Mouse (Mus musculus) hindbrain, embryonic 16.5 days (tissue): Measurements from ENCODE around the gene Rcc1l. TPM values are rescaled to one million over a fixed set of nuclear protein-coding genes. Genes with fewer than 3 reads are reported as not detected.

ENCODE experiments used
- ATAC-seq: fragments of 200-750 bp; cut with Nextera tagmentation; 2 replicates; pipeline ENCODE4 v1.8.0; 2017; ENCODE audit warnings: moderate TSS enrichment, moderate library complexity
- H3K27ac ChIP-seq: fragments of 300-500 bp; sonication (generic); 2 replicates; pipeline ENCODE4 v1.5.1; 2014; ENCODE audit warnings: low read depth, mild to moderate bottlenecking, control low read depth, low read length, moderate library complexity
- H3K27me3 ChIP-seq: fragments of 300-500 bp; sonication (generic); replicated peaks from 2 replicates; pipeline ENCODE4 v1.6.1; 2014; ENCODE audit warnings: low read length; ENCODE audit not compliant: control insufficient read depth, insufficient read depth
- H3K36me3 ChIP-seq: fragments of 300-500 bp; sonication (generic); 2 replicates; pipeline ENCODE4 v1.6.1; 2014; ENCODE audit warnings: mild to moderate bottlenecking, low read length, moderate library complexity, mixed read lengths; ENCODE audit not compliant: control insufficient read depth, insufficient read depth
- H3K4me1 ChIP-seq: fragments of 300-500 bp; sonication (generic); 2 replicates; pipeline ENCODE4 v1.6.1; 2014; ENCODE audit warnings: low read depth, low read length; ENCODE audit not compliant: control insufficient read depth, insufficient read depth
- H3K4me2 ChIP-seq: fragments of 300-500 bp; sonication (generic); 2 replicates; pipeline ENCODE4 v1.6.1; 2014; ENCODE audit warnings: mild to moderate bottlenecking, low read length, control low read depth, moderate library complexity
- H3K4me3 ChIP-seq: fragments of 300-500 bp; sonication (generic); 2 replicates; pipeline ENCODE4 v1.5.1; 2014; ENCODE audit warnings: mild to moderate bottlenecking, low read length, control low read depth, moderate library complexity
- H3K9ac ChIP-seq: fragments of 300-500 bp; sonication (generic); 2 replicates; pipeline ENCODE4 v1.6.1; 2014; ENCODE audit warnings: low read depth, mild to moderate bottlenecking, control low read depth, low read length, moderate library complexity
- H3K9me3 ChIP-seq: fragments of 300-500 bp; sonication (generic); 2 replicates; pipeline ENCODE4 v1.6.1; 2014; ENCODE audit warnings: mild to moderate bottlenecking, low read length, moderate library complexity; ENCODE audit not compliant: control insufficient read depth
- WGBS: fragments of 180-500 bp; shearing (Covaris S2); extraction: QIAGEN DNeasy Blood & Tissue Kit; methylation state at CpG from one replicate; pipeline ENCODE4 v1.1.7; 2014; 5-methylcytosine and 5-hydroxymethylcytosine counted together
- polyA plus RNA-seq: library from polyadenylated mRNA; unstranded; fragments of >200 nt; fragmentation: Nextera tagmentation; extraction: Ambion mirVana; gene quantifications from 2 replicates; pipeline ENCODE4 v1.2.1, GENCODE M21; 2015

The Rcc1l gene
- 21.3 TPM in 2 replicates for polyA plus RNA-seq

DNA sequence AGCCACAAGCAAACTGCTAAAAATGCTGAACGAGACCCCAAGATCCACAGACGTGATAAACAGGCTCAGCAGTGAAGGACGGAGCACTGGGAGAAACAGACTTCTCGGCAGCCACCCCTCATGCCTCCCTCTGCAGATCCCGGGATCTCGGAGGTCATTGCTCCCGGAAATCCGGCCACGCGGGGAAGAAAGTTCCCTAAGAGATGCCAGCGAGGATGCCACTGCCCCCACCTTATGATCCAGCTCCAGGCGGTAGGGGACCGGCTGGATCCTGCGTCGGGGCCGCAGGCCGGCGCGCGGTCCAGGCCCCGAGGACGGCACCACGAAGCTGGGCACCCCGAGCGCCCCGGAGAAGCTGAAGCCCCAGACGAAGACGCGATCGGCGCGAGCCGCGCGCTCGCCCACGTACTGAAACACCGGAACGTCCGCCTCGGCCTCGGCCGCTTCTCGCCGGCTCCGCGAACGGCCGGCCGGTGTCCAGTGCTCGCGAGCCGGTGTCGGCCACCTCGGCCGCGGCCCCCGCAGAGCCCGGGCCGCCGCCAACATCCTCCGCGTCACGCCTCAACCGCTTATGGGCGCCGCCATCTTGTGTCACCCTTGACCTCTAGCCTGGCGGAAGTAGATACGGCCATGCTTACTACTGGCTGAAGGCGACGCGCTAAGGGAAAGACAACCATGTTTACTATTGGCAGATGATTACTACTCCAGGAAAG lies at the start of gene Rcc1l:
Rcc1l (minus strand) TSS at position 606 of the 713 bp plus-strand sequence.
- peak within 1 kb of the TSS; percentile 83 for H3K27ac ChIP-seq
- H3K36me3 ChIP-seq: 0 out of 2 replicates have a peak, but pooled peaks cover 2% of the 10 kb centered on the region
- no peaks in the 10 kb centered on the region for H3K27me3 ChIP-seq
- WGBS: under 1% methylated on average over 59 of the region's 72 CpGs
- H3K4me3 ChIP-seq: peak within 1 kb of the TSS; percentile 98
- peak within 1 kb of the TSS; percentile 70 for H3K4me2 ChIP-seq
- peak; percentile 88 for ATAC-seq
- no peaks in the 10 kb centered on the region for H3K9me3 ChIP-seq
- peaks cover 6% of the 10 kb centered on the region for H3K4me1 ChIP-seq
- H3K9ac ChIP-seq: peak within 1 kb of the TSS; percentile 75

DNA sequence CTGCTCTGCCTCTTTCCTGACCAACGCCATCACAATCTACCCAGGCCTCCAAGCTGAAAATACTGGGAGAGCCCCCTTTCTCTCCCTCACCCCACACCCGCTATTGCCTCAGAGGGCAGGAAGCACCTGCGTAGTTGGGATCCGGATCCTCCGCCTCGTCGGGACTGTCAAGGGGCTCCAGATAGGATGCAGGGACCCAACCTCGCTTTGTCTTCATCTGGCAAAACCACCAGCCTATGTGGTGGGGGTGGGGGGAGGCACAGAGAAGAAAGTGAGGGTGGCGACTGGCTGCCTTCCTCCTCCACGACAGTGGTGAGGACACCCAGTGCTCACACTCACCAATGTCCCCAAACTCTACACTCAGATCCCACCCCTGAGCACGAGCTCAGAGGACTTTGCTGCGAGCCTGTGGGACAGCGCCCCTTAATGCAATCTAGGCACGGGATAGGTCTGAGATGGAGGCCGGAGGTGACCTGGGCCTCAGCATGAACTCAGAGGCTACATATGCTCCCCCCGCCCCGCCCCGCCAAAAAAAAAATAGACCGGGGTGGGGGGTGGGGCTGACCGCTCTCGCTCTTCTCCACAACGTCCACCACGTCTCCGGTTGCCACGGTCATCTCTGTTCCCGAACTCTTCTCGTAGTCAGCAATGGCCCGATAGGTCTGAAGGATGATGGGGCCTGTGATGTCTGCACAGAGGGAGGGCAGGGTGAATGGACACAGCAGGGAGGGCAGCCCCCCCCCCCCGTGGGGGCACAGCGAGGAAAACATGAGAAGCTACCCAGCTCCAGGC lies 48.7 kb upstream of the Rcc1l start:
- no peak overlapping the region for H3K9ac ChIP-seq
- no peaks in the 10 kb centered on the region for H3K36me3 ChIP-seq
- H3K27ac ChIP-seq: no peak overlapping the region
- ATAC-seq: no peak
- no peaks in the 10 kb centered on the region for H3K9me3 ChIP-seq
- H3K27me3 ChIP-seq: peaks cover 4% of the 10 kb centered on the region
- WGBS: 80% methylated on average over 30 of the region's 30 CpGs
- H3K4me2 ChIP-seq: no peak overlapping the region
- H3K4me1 ChIP-seq: peaks cover 7% of the 10 kb centered on the region
- H3K4me3 ChIP-seq: no peak overlapping the region

DNA sequence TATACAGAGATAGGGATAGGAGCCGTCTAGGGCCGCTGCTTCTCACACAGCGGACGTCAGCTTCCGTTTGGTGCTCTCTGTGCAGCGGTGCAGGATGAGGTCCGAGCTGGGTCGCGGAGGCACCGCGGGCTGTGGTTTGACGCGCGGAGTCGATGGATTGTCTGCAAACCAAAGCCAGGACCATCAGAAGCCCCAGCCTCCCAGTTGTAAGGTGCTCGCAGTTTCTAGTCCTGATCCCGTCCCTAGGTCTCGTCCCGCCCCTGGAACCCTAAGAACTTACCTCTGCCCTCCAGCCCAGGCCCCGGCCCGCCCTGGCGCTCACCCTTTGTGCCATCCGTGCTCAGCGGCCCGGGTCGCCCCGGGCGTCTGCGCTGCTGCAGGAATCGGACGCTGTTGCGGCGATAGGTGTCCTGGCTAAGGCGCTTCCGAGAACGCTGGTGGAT lies 45.2 kb upstream of the Rcc1l start:
- H3K9me3 ChIP-seq: peaks cover 1% of the 10 kb centered on the region; the same call in 1 of the 2 replicates
- H3K36me3 ChIP-seq: peaks cover 6% of the 10 kb centered on the region; the same call in 1 of the 2 replicates
- peaks cover 7% of the 10 kb centered on the region for H3K4me1 ChIP-seq
- H3K9ac ChIP-seq: peak overlapping the region; percentile 64
- no peak; the same call in 1 of the 2 replicates for ATAC-seq
- H3K4me2 ChIP-seq: peak overlapping the region; percentile 69
- H3K27ac ChIP-seq: no peak overlapping the region
- peaks cover 4% of the 10 kb centered on the region for H3K27me3 ChIP-seq
- peak overlapping the region; percentile 35 for H3K4me3 ChIP-seq
- 4% methylated on average over 36 of the region's 36 CpGs for whole genome bisulfite sequencing

DNA sequence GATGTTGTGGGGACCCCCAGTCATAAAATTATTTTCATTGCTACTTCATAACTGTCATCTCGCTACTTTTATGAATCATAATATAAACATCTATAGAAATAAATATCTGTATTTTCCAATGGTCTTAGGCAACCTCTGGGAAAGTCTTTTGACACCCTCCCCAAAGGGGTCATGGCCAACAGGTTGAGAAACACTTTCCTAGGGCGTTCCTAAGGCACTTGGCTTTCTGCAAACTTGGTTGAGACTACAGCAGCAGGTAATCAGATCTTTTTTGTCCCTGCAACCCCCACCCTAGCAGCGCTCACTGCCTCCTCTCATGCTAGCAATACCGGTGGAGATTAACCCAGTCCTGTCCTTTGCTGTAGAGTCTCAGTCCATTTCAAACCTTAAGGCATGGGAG lies 44.7 kb upstream of the Rcc1l start:
- peak overlapping the region; percentile 64 for H3K9ac ChIP-seq
- no peak overlapping the region for H3K27ac ChIP-seq
- H3K4me3 ChIP-seq: peak overlapping the region; percentile 35
- 54% methylated on average over 4 of the region's 4 CpGs for WGBS
- peaks cover 4% of the 10 kb centered on the region; the same call in 1 of the 2 replicates for H3K9me3 ChIP-seq
- no peak for ATAC-seq
- H3K4me2 ChIP-seq: peak overlapping the region; percentile 69
- peaks cover 7% of the 10 kb centered on the region for H3K4me1 ChIP-seq
- peaks cover 10% of the 10 kb centered on the region; the same call in 1 of the 2 replicates for H3K36me3 ChIP-seq
- peaks cover 4% of the 10 kb centered on the region for H3K27me3 ChIP-seq

DNA sequence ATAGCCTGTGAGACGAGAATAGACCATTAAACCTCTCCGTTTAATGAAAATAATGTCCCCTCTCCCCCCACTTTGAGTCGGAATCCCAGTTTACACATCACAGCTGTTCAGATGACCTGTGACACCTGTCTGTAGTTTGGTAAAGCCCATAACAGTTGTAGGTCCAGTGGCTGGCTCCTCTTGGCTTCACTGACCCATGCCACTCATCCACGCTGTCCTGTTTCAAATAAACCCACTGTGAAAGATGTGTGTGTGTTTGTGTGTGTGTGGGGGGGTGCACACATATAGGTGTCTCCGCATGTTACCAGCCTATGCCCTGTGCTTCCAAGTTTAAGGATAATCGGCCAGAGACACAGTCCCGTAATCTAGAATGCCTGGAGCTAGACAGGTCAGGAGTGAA lies 41.3 kb upstream of the Rcc1l start:
- Histone ChIP-seq H3K9me3 (peaks cover 4% of the 10 kb centered on the region; the same call in 1 of the 2 replicates), H3K4me2 (no peak overlapping the region), H3K27ac (no peak overlapping the region), H3K27me3 (peaks cover 4% of the 10 kb centered on the region), H3K4me1 (peaks cover 7% of the 10 kb centered on the region), H3K4me3 (no peak overlapping the region), H3K36me3 (peaks cover 13% of the 10 kb centered on the region; the same call in 1 of the 2 replicates), H3K9ac (no peak overlapping the region)
- ATAC-seq: no peak
- WGBS: 94% methylated on average over 7 of the region's 7 CpGs

DNA sequence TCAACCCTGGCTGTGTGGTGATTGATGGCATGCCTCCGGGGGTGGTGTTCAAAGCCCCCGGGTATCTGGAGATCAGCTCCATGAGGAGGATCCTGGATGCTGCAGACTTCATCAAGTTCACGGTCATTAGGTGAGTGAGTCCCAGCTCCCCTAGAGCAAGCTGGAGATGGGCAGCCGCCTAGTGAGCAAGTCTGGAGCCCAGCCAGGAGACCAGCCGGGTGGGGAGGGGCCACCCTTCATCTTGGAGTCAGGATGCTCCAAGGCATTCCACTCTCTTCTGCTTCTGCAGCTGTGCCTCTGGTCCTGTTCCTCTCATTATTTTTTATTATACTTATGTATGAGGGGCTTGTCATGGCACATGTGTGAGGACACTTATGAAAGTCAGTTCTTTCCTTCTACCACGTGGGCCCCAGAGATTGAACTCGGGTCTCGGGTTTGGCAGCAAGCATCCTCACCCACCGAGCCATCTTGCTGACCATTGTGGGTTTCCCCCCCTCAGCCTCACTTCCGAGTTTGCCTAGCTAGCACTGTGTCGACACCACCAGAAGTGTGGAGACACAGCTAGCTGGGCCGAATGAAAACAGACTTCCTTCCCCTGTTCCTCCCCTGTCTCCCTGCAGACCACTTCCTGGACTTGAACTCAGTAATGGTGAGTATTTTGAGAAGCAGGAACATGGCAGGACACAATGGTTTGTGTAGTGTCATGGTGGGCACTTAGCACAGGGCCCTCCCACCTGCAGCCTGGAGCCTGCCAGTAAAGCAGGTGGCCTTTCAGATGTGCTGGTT lies 37.6 kb upstream of the Rcc1l start:
- WGBS: 61% methylated on average over 12 of the region's 12 CpGs

DNA sequence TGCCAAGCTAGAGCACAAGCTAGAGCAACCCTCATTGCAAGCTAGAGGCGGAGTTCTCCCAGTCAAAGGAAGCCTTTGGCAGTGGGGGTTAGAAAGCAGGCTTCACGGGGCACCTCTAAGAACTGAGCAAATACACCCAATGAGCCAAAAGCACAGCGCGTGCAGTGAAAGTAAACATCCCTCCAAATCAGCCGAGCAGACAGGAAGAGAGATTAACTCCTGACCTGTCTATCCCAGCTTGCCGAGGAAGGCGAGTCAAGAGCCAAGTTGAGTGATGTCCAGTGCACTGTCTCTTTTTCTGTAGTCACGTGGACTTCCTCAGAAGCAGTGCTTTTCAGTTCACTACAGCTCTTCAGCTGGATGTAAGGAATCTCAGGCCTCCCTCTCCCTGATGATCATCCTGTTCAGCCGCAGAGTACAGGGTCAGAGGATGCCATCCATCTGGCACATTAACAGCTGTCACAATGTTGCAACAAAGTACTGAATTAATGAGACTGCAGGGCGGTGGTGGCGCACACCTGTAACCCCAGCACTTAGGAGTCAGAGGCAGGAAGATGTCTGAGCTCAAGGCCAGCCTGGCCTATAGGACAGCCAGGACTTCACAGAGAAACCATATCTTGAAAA lies 33.5 kb upstream of the Rcc1l start:
- no peak overlapping the region for H3K9ac ChIP-seq
- no peak overlapping the region for H3K4me2 ChIP-seq
- H3K9me3 ChIP-seq: no peaks in the 10 kb centered on the region
- H3K4me1 ChIP-seq: no peaks in the 10 kb centered on the region
- H3K36me3 ChIP-seq: peaks cover 9% of the 10 kb centered on the region; the same call in 1 of the 2 replicates
- no peak overlapping the region for H3K4me3 ChIP-seq
- 69% methylated on average over 11 of the region's 11 CpGs for WGBS
- H3K27me3 ChIP-seq: no peaks in the 10 kb centered on the region
- ATAC-seq: no peak
- H3K27ac ChIP-seq: no peak overlapping the region

More for the DNA sequence above, 37.6 kb upstream of the Rcc1l start:
- H3K9ac ChIP-seq: no peak overlapping the region
- no peak overlapping the region for H3K4me3 ChIP-seq
- H3K36me3 ChIP-seq: peaks cover 16% of the 10 kb centered on the region
- no peaks in the 10 kb centered on the region for H3K27me3 ChIP-seq
- H3K4me1 ChIP-seq: no peaks in the 10 kb centered on the region
- no peak overlapping the region for H3K4me2 ChIP-seq
- ATAC-seq: no peak
- peaks cover 4% of the 10 kb centered on the region; the same call in 1 of the 2 replicates for H3K9me3 ChIP-seq
- no peak overlapping the region for H3K27ac ChIP-seq

DNA sequence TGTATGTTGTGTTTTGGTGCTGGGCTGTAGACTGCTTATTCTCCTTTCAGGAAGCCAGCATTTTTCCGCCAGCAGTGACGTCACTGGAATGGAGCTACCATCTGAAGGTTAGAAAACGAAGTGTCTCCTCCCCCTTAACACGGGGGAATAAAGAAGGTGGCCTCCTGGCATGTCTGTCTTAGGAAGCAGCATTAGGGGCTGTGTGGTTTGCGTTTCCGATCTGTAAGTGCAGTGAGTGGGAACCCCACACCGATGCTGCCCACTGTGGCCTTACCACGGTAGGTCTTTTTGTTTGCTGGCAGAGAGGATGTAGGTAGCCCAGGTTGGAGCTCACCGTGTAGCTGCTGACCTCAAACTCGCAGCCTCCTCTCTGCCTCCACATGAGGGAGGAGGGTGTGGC lies 30.1 kb upstream of the Rcc1l start:
- no peak overlapping the region for H3K27ac ChIP-seq
- H3K9ac ChIP-seq: no peak overlapping the region
- WGBS: 84% methylated on average over 10 of the region's 10 CpGs
- H3K4me2 ChIP-seq: no peak overlapping the region
- no peaks in the 10 kb centered on the region for H3K27me3 ChIP-seq
- ATAC-seq: no peak
- H3K36me3 ChIP-seq: peaks cover 14% of the 10 kb centered on the region
- H3K4me3 ChIP-seq: no peak overlapping the region
- H3K4me1 ChIP-seq: no peaks in the 10 kb centered on the region
- no peaks in the 10 kb centered on the region for H3K9me3 ChIP-seq
